Mouse (Mus musculus) olfactory bulb, adult 2 months (tissue): ENCODE data around the gene Nfic.

Experiments used
- CTCF ChIP-seq: fragments of 200-500 bp; IDR thresholded peaks from 2 replicates; pipeline ENCODE4 v1.5.1; 2012; ENCODE audit warnings: low read depth, mild to moderate bottlenecking, low read length, moderate library complexity; ENCODE audit not compliant: insufficient read depth
- POLR2A ChIP-seq: fragments of 200-500 bp; IDR thresholded peaks from 2 replicates; pipeline ENCODE4 v1.6.1; 2012; ENCODE audit warnings: mild to moderate bottlenecking, low read depth, low read length, moderate library complexity; ENCODE audit not compliant: insufficient read depth

DNA sequence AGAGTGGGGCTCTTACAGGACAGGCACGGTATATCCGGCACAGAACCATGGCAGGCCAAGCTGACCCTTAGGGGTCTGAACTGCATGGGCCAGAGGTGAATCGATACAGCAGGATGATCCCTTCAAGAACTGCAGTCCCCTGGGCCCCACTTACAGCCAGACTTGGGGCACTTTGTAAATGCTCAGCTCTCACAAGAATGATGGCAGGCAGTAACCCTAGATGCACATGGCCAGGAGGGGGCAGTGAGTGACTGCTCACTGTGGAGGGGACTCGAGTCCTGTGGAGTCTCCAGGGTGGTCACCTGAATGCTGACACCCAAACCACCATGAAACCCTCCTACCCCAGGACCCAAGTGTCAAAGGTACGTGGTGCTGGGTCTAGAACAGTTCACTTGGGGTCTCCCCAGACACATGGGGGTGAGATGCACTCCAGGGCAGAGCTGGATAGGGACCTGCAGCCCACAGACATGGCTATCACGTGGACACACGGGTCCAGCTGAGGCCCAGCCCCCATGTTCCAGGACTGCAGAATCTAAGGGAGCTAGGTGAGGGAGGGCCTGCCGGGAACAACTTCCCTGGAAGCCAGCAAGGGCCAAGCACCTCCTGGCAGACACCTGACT lies 38.3 kb upstream of the Nfic start:
- TF ChIP-seq CTCF (no peak), POLR2A (no peak)
